Mouse (Mus musculus): ENCODE measurements around the gene Snx21. TPM values are rescaled to one million over a fixed set of nuclear protein-coding genes. Genes with fewer than 3 reads are reported as not detected.

Snx21 gene
- polyA plus RNA-seq, 1 experiment from 2014 or later, result 9.9 TPM

GRCm38 (mm10) chr2:164765841-164766240, 19.8 kb upstream of the Snx21 start:
- Histone ChIP-seq H3K4me3 (ENCODE audit: low read depth, low read length) (no peak overlapping the region), H3K36me3 (ENCODE audit: control insufficient read depth, insufficient read depth, low read length) (peaks cover 17% of the 10 kb centered on the region; the same call in 1 of the 2 replicates), H3K9me3 (ENCODE audit: control insufficient read depth, low read length) (no peaks in the 10 kb centered on the region), H3K27me3 (ENCODE audit: control insufficient read depth, insufficient read depth, low read length) (no peaks in the 10 kb centered on the region), H3K4me2 (ENCODE audit: low read depth, severe bottlenecking) (no peak overlapping the region), H3K9ac (ENCODE audit: low read length) (no peak overlapping the region), H3K27ac (replicated peaks; ENCODE audit: low read depth, low read length) (no peak overlapping the region), H3K4me1 (ENCODE audit: control insufficient read depth, insufficient read depth, low read length) (peaks cover 2% of the 10 kb centered on the region)
- WGBS, result 81% methylated on average over 3 of the region's 3 CpGs
- DNase-seq (ENCODE audit: low spot score) (no peak), ATAC-seq (ENCODE audit: insufficient number of reproducible peaks, low FRiP score, low TSS enrichment, low read depth) (no peak)

- DNase-seq (ENCODE audit: low spot score) (no peak), ATAC-seq (ENCODE audit: insufficient number of reproducible peaks, low FRiP score, low TSS enrichment, low read depth) (no peak)
- H3K4me1 ChIP-seq (ENCODE audit: control insufficient read depth, insufficient read depth, low read length), result peaks cover 6% of the 10 kb centered on the region
- peaks cover 20% of the 10 kb centered on the region; the same call in 1 of the 2 replicates for H3K36me3 ChIP-seq (ENCODE audit: control insufficient read depth, insufficient read depth, low read length)
- H3K27me3 ChIP-seq (ENCODE audit: control insufficient read depth, insufficient read depth, low read length), result no peaks in the 10 kb centered on the region
- H3K9ac ChIP-seq (ENCODE audit: low read length), result no peak overlapping the region
- H3K4me3 ChIP-seq (ENCODE audit: low read depth, low read length), result no peak overlapping the region
- H3K27ac ChIP-seq (replicated peaks; ENCODE audit: low read depth, low read length), result no peak overlapping the region
- no peak overlapping the region for H3K4me2 ChIP-seq (ENCODE audit: low read depth, severe bottlenecking)
- 95% methylated on average over 15 of the region's 15 CpGs for WGBS
- no peaks in the 10 kb centered on the region for H3K9me3 ChIP-seq (ENCODE audit: control insufficient read depth, low read length)
Observed at GRCm38 (mm10) chr2:164767812-164768540, 17.6 kb upstream of the Snx21 start.

- Histone ChIP-seq H3K4me2 (ENCODE audit: low read depth, severe bottlenecking) (peak within 1 kb of the TSS; percentile 64), H3K27ac (replicated peaks; ENCODE audit: low read depth, low read length) (peak within 1 kb of the TSS; percentile 37), H3K27me3 (ENCODE audit: control insufficient read depth, insufficient read depth, low read length) (no peaks in the 10 kb centered on the region), H3K9me3 (ENCODE audit: control insufficient read depth, low read length) (no peaks in the 10 kb centered on the region), H3K36me3 (ENCODE audit: control insufficient read depth, insufficient read depth, low read length) (peaks cover 17% of the 10 kb centered on the region; the same call in 1 of the 2 replicates), H3K4me3 (ENCODE audit: low read depth, low read length) (peak within 1 kb of the TSS; percentile 89), H3K9ac (ENCODE audit: low read length) (peak within 1 kb of the TSS; percentile 86), H3K4me1 (ENCODE audit: control insufficient read depth, insufficient read depth, low read length) (peaks cover 6% of the 10 kb centered on the region)
- DNase-seq (ENCODE audit: low spot score), result peak; percentile 99
- peak; percentile 98 for ATAC-seq (ENCODE audit: insufficient number of reproducible peaks, low FRiP score, low TSS enrichment, low read depth)
- WGBS, result 2% methylated on average over 53 of the region's 53 CpGs
Observed at GRCm38 (mm10) chr2:164769258-164770037, 16.2 kb upstream of the Snx21 start, which contains the start of gene Ube2c. Gene Ube2c (plus strand): TSS chr2:164769898.

GRCm38 (mm10) chr2:164770279-164770678, 15.3 kb upstream of the Snx21 start:
- peak overlapping the region; percentile 89 for H3K4me3 ChIP-seq (ENCODE audit: low read depth, low read length)
- no peak for ATAC-seq (ENCODE audit: insufficient number of reproducible peaks, low FRiP score, low TSS enrichment, low read depth)
- no peaks in the 10 kb centered on the region for H3K9me3 ChIP-seq (ENCODE audit: control insufficient read depth, low read length)
- H3K27ac ChIP-seq (replicated peaks; ENCODE audit: low read depth, low read length), result peak overlapping the region; percentile 37
- WGBS, result 2% methylated on average over 15 of the region's 15 CpGs
- H3K4me1 ChIP-seq (ENCODE audit: control insufficient read depth, insufficient read depth, low read length), result peaks cover 6% of the 10 kb centered on the region
- peaks cover 16% of the 10 kb centered on the region; the same call in 1 of the 2 replicates for H3K36me3 ChIP-seq (ENCODE audit: control insufficient read depth, insufficient read depth, low read length)
- H3K27me3 ChIP-seq (ENCODE audit: control insufficient read depth, insufficient read depth, low read length), result no peaks in the 10 kb centered on the region
- peak overlapping the region; percentile 86 for H3K9ac ChIP-seq (ENCODE audit: low read length)
- peak; percentile 32 for DNase-seq (ENCODE audit: low spot score)
- H3K4me2 ChIP-seq (ENCODE audit: low read depth, severe bottlenecking), result peak overlapping the region; percentile 64

- WGBS, result 88% methylated on average over 8 of the region's 8 CpGs
- Histone ChIP-seq H3K27ac (replicated peaks; ENCODE audit: low read depth, low read length) (no peak overlapping the region), H3K36me3 (ENCODE audit: control insufficient read depth, insufficient read depth, low read length) (peaks cover 12% of the 10 kb centered on the region; the same call in 1 of the 2 replicates), H3K4me3 (ENCODE audit: low read depth, low read length) (peak overlapping the region; percentile 89), H3K9me3 (ENCODE audit: control insufficient read depth, low read length) (no peaks in the 10 kb centered on the region), H3K4me1 (ENCODE audit: control insufficient read depth, insufficient read depth, low read length) (peaks cover 6% of the 10 kb centered on the region), H3K9ac (ENCODE audit: low read length) (peak overlapping the region; percentile 86; the same call in 1 of the 2 replicates), H3K27me3 (ENCODE audit: control insufficient read depth, insufficient read depth, low read length) (no peaks in the 10 kb centered on the region), H3K4me2 (ENCODE audit: low read depth, severe bottlenecking) (peak overlapping the region; percentile 64)
- ATAC-seq (ENCODE audit: insufficient number of reproducible peaks, low FRiP score, low TSS enrichment, low read depth) (no peak), DNase-seq (ENCODE audit: low spot score) (no peak)
Observed at GRCm38 (mm10) chr2:164771123-164771522, 14.5 kb upstream of the Snx21 start.

- 78% methylated on average over 14 of the region's 14 CpGs for WGBS
- H3K9ac ChIP-seq (ENCODE audit: low read length), result no peak overlapping the region
- H3K4me3 ChIP-seq (ENCODE audit: low read depth, low read length), result no peak overlapping the region
- peaks cover 6% of the 10 kb centered on the region for H3K4me1 ChIP-seq (ENCODE audit: control insufficient read depth, insufficient read depth, low read length)
- H3K36me3 ChIP-seq (ENCODE audit: control insufficient read depth, insufficient read depth, low read length), result peaks cover 12% of the 10 kb centered on the region; the same call in 1 of the 2 replicates
- H3K27ac ChIP-seq (replicated peaks; ENCODE audit: low read depth, low read length), result no peak overlapping the region
- ATAC-seq (ENCODE audit: insufficient number of reproducible peaks, low FRiP score, low TSS enrichment, low read depth), result no peak
- no peak for DNase-seq (ENCODE audit: low spot score)
- no peaks in the 10 kb centered on the region for H3K9me3 ChIP-seq (ENCODE audit: control insufficient read depth, low read length)
- no peaks in the 10 kb centered on the region for H3K27me3 ChIP-seq (ENCODE audit: control insufficient read depth, insufficient read depth, low read length)
- H3K4me2 ChIP-seq (ENCODE audit: low read depth, severe bottlenecking), result no peak overlapping the region
Observed at GRCm38 (mm10) chr2:164773229-164773988, 12.2 kb upstream of the Snx21 start.

- H3K4me3 ChIP-seq (ENCODE audit: low read depth, low read length), result no peak overlapping the region
- WGBS, result 87% methylated on average over 5 of the region's 5 CpGs
- ATAC-seq (ENCODE audit: insufficient number of reproducible peaks, low FRiP score, low TSS enrichment, low read depth), result no peak
Observed at GRCm38 (mm10) chr2:164773989-164774364, 11.6 kb upstream of the Snx21 start.

GRCm38 (mm10) chr2:164776130-164776529, 9.5 kb upstream of the Snx21 start:
- peaks cover 10% of the 10 kb centered on the region; the same call in 1 of the 2 replicates for H3K36me3 ChIP-seq (ENCODE audit: control insufficient read depth, insufficient read depth, low read length)
- no peaks in the 10 kb centered on the region for H3K27me3 ChIP-seq (ENCODE audit: control insufficient read depth, insufficient read depth, low read length)
- H3K9ac ChIP-seq (ENCODE audit: low read length), result no peak overlapping the region
- H3K4me2 ChIP-seq (ENCODE audit: low read depth, severe bottlenecking), result no peak overlapping the region
- no peaks in the 10 kb centered on the region for H3K9me3 ChIP-seq (ENCODE audit: control insufficient read depth, low read length)
- ATAC-seq (ENCODE audit: insufficient number of reproducible peaks, low FRiP score, low TSS enrichment, low read depth) (no peak), DNase-seq (ENCODE audit: low spot score) (no peak)
- no peak overlapping the region for H3K4me3 ChIP-seq (ENCODE audit: low read depth, low read length)
- 92% methylated on average over 6 of the region's 6 CpGs for WGBS
- peaks cover 2% of the 10 kb centered on the region for H3K4me1 ChIP-seq (ENCODE audit: control insufficient read depth, insufficient read depth, low read length)
- no peak overlapping the region for H3K27ac ChIP-seq (replicated peaks; ENCODE audit: low read depth, low read length)

More at GRCm38 (mm10) chr2:164773989-164774364, 11.6 kb upstream of the Snx21 start:
- H3K27ac ChIP-seq (replicated peaks; ENCODE audit: low read depth, low read length), result no peak overlapping the region
- H3K4me2 ChIP-seq (ENCODE audit: low read depth, severe bottlenecking), result no peak overlapping the region
- no peaks in the 10 kb centered on the region for H3K27me3 ChIP-seq (ENCODE audit: control insufficient read depth, insufficient read depth, low read length)
- no peak overlapping the region for H3K9ac ChIP-seq (ENCODE audit: low read length)
- H3K4me1 ChIP-seq (ENCODE audit: control insufficient read depth, insufficient read depth, low read length), result peaks cover 6% of the 10 kb centered on the region
- no peaks in the 10 kb centered on the region for H3K9me3 ChIP-seq (ENCODE audit: control insufficient read depth, low read length)
- DNase-seq (ENCODE audit: low spot score), result no peak
- peaks cover 12% of the 10 kb centered on the region; the same call in 1 of the 2 replicates for H3K36me3 ChIP-seq (ENCODE audit: control insufficient read depth, insufficient read depth, low read length)

Data from limb, embryonic 11.5 days (tissue).